Mouse (Mus musculus) bone marrow macrophage, adult 2 months (primary cell): ENCODE data around the gene Tnrc6b. TPM values are rescaled to one million over a fixed set of nuclear protein-coding genes. Genes with fewer than 3 reads are reported as not detected.

ENCODE experiments used
- H3K27ac ChIP-seq: 2 replicates; pipeline ENCODE4 v1.5.1; 2012; ENCODE audit warnings: low read depth, low read length; ENCODE audit not compliant: insufficient read depth
- H3K4me1 ChIP-seq: 2 replicates; pipeline ENCODE4 v1.6.1; 2012; ENCODE audit warnings: low read length; ENCODE audit not compliant: control insufficient read depth, insufficient read depth
- H3K4me3 ChIP-seq: 2 replicates; pipeline ENCODE4 v1.5.1; 2012; ENCODE audit warnings: mild to moderate bottlenecking, low read length, moderate library complexity; ENCODE audit not compliant: insufficient read depth
- CTCF ChIP-seq: IDR thresholded peaks from 2 replicates; pipeline ENCODE4 v1.5.1; 2012; ENCODE audit warnings: low read depth, mild to moderate bottlenecking, low read length, moderate library complexity
- POLR2A ChIP-seq: IDR thresholded peaks from 2 replicates; pipeline ENCODE4 v1.6.1; 2012; ENCODE audit warnings: mild to moderate bottlenecking, low read depth, low read length, borderline replicate concordance
- polyA plus RNA-seq: library from polyadenylated mRNA; stranded (reverse); fragments of >200 nt; gene quantifications from 2 replicates; pipeline ENCODE4 v1.2.4, GENCODE M21; 2012; ENCODE audit not compliant: missing spikeins, insufficient read depth, insufficient read length

Tnrc6b gene
- polyA plus RNA-seq, 1 experiment, result 28.4 TPM

GRCm38 (mm10) chr15:80945851-80946250 lies 234.7 kb downstream of the Tnrc6b start:
- Histone ChIP-seq H3K4me1 (peaks cover 13% of the 10 kb centered on the region), H3K27ac (no peak overlapping the region), H3K4me3 (no peak overlapping the region)
- TF ChIP-seq CTCF (no peak), POLR2A (no peak)

- TF ChIP-seq POLR2A, result no peak
- TF ChIP-seq CTCF, result peak; percentile 100
- Histone ChIP-seq H3K4me3 (peak within 1 kb of the TSS; percentile 90), H3K27ac (peak within 1 kb of the TSS; percentile 61), H3K4me1 (peaks cover 13% of the 10 kb centered on the region)
Observed at GRCm38 (mm10) chr15:80948145-80949135, 237.3 kb downstream of the Tnrc6b start, which contains the start of gene Adsl. Gene Adsl, plus strand, starts transcription at chr15:80948490.

- Histone ChIP-seq H3K27ac (no peak overlapping the region), H3K4me3 (peak overlapping the region; percentile 90), H3K4me1 (peaks cover 13% of the 10 kb centered on the region)
- no peak for TF ChIP-seq POLR2A
- TF ChIP-seq CTCF, result no peak
Observed at GRCm38 (mm10) chr15:80949431-80949830, 238.3 kb downstream of the Tnrc6b start.

- no peak overlapping the region for H3K27ac ChIP-seq
- H3K4me3 ChIP-seq, result peak overlapping the region; percentile 90
- H3K4me1 ChIP-seq, result peaks cover 13% of the 10 kb centered on the region
- no peak for TF ChIP-seq POLR2A
- TF ChIP-seq CTCF, result no peak
Observed at GRCm38 (mm10) chr15:80950055-80950454, 238.9 kb downstream of the Tnrc6b start.

GRCm38 (mm10) chr15:80953971-80954370 lies 242.9 kb downstream of the Tnrc6b start:
- H3K4me1 ChIP-seq, result peaks cover 11% of the 10 kb centered on the region
- no peak overlapping the region for H3K27ac ChIP-seq
- TF ChIP-seq POLR2A (no peak), CTCF (no peak)
- no peak overlapping the region for H3K4me3 ChIP-seq

GRCm38 (mm10) chr15:80954861-80955260 lies 243.7 kb downstream of the Tnrc6b start:
- H3K27ac ChIP-seq, result no peak overlapping the region
- peaks cover 8% of the 10 kb centered on the region for H3K4me1 ChIP-seq
- no peak for TF ChIP-seq POLR2A
- no peak for TF ChIP-seq CTCF
- H3K4me3 ChIP-seq, result no peak overlapping the region

DNA sequence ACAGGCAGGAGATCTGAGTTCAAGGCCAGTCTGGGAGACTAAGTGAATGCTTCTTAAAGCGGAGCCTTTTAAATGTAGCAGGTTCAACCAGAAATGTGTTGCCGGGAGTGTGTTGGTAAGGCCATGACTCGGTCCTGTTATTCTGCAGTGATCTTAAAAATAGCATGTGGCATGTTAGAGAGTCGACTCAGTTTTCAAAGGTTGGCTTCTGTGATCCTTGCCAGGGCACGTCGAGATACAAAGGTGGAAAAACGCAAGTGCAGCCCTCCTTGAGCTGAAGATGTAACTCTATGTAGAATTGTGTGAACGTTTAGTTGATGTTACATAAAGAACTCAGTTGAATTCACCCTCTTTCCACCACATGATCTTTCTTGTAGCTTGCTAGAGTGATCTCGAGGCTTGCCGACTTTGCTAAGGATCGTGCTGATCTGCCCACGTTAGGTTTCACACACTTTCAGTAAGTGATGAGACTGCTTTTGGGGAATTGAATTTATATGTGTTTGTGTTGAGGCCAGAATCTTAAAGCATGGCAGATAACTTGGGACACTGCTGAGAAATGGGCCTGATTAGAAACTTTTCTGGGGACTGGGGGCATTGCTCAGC lies 244.8 kb downstream of the Tnrc6b start:
- TF ChIP-seq POLR2A, result no peak
- no peak for TF ChIP-seq CTCF
- Histone ChIP-seq H3K4me1 (no peaks in the 10 kb centered on the region), H3K27ac (no peak overlapping the region), H3K4me3 (no peak overlapping the region)

DNA sequence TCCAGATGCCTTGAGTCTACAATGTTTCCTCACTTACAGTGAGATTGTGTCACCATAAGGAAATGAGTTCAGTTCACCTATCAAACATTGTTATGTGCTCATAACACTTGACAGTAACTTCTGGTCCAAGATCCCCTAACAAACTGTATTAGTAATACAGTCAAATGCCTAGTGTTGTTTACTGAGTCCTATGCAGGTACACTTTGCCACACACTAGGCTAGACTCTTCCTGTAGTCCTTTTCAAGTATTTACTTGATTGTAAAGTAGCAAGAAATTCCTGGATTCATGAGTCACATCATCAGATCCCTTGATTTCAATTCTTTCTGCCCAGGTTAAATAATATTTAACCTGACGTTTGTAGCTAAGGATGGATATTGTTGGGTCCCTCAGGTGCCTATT lies 258.3 kb downstream of the Tnrc6b start:
- TF ChIP-seq CTCF (no peak), POLR2A (no peak)
- Histone ChIP-seq H3K4me3 (no peak overlapping the region), H3K27ac (no peak overlapping the region), H3K4me1 (no peaks in the 10 kb centered on the region)

DNA sequence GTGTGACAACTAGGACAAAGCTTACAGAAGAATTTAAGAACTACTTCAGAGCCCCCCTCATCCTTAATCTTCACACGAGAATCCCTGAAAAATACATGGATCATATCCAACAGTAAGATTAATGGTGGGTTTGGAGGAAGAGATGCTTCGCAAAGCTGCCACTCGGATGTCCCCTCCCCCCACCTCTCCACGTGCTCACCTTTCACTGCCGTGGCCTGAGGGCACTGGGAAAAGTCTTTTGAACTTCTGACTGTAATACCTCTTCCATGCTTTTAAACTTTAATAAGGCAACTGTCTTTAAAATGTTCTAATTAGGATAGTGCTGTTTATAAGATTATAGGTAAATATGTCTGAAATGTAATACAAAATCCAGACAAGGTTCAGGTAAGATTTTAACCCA lies 263.2 kb downstream of the Tnrc6b start:
- no peak overlapping the region for H3K27ac ChIP-seq
- peaks cover 9% of the 10 kb centered on the region for H3K4me1 ChIP-seq
- TF ChIP-seq POLR2A (no peak), CTCF (no peak)
- no peak overlapping the region for H3K4me3 ChIP-seq

DNA sequence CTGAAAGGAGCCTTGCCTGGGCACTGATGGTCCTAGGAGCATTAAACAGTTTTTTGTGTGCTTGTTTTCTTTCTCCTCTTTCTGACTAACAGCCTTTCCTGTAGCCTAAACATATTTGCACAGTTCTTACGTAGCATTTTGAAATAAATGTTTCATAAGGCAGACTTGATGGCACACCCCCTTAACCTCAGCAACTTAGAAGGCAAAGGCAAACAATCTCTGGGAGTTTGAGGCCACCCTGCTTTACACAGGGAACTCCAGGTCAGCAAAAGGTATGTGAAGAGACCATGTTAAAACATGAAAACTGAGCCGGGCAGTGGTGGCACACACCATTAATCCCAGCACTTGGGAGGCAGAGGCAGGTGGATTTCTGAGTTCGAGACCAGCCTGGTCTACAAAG lies 264.6 kb downstream of the Tnrc6b start:
- TF ChIP-seq CTCF, result no peak
- no peak for TF ChIP-seq POLR2A
- peaks cover 16% of the 10 kb centered on the region for H3K4me1 ChIP-seq
- no peak overlapping the region for H3K4me3 ChIP-seq
- no peak overlapping the region for H3K27ac ChIP-seq

GRCm38 (mm10) chr15:80977620-80978334 lies 266.7 kb downstream of the Tnrc6b start, which contains the start of gene Sgsm3:
Gene Sgsm3, plus strand, starts transcription at chr15:80977765.
- Histone ChIP-seq H3K4me1 (peaks cover 19% of the 10 kb centered on the region), H3K4me3 (peak within 1 kb of the TSS; percentile 89), H3K27ac (no peak within 1 kb of the TSS)
- TF ChIP-seq POLR2A (no peak), CTCF (no peak)
